In genomic region chr11:77982441-77982905, GRCm38 (mm10) we compare ENCODE assay signal across 8 mouse cellular contexts. TPM values are rescaled to one million over a fixed set of nuclear protein-coding genes. Genes with fewer than 3 reads are reported as not detected.
A peak's percentile ranks its signal among the peaks of the same experiment; 100 is the strongest.
DNase-seq lines count a peak whose midpoint lies in the region; ATAC-seq lines count a peak whose summit lies in the region.

Gene Phf12 (plus strand): TSS chr11:77982754.

- peaks cover 10% of the 10 kb centered on the region for H3K27me3 ChIP-seq in hindbrain, embryonic 12.5 days

- peak within 1 kb of the TSS; percentile 72 for H3K4me2 ChIP-seq in hindbrain, embryonic 12.5 days (replicated peaks)

- H3K4me1 ChIP-seq in hindbrain, embryonic 12.5 days: peaks cover 23% of the 10 kb centered on the region

- WGBS in hindbrain, embryonic 12.5 days: under 1% methylated on average over 61 of the region's 62 CpGs

- H3K27ac ChIP-seq in hindbrain, embryonic 12.5 days: peak within 1 kb of the TSS; percentile 96

- ATAC-seq in hindbrain, embryonic 12.5 days (ENCODE audit: low FRiP score): peak; percentile 88

- peaks cover 8% of the 10 kb centered on the region; the same call in 1 of the 2 replicates for H3K36me3 ChIP-seq in hindbrain, embryonic 12.5 days

- peak; percentile 100 for DNase-seq in NIH3T3 (ENCODE audit: low read depth)
- peak; percentile 99 to 100 for DNase-seq in cerebellum, postnatal 10 days
- DNase-seq in frontal cortex, postnatal 10 days (ENCODE audit: low spot score in 2 of 2): peak; percentile 100
- DNase-seq in layer of hippocampus, postnatal 14 days (ENCODE audit: low spot score in 2 of 2): peak; percentile 99 to 100
- DNase-seq in lung, postnatal 14 days: peak; percentile 99
- DNase-seq in retina, adult 2 months (ENCODE audit: low read depth, low spot score): peak; percentile 99
- DNase-seq in thymus, postnatal 36 days: peak; percentile 99 to 100

- H3K9ac ChIP-seq in hindbrain, embryonic 12.5 days: peak within 1 kb of the TSS; percentile 99

- no peaks in the 10 kb centered on the region for H3K9me3 ChIP-seq in hindbrain, embryonic 12.5 days (replicated peaks)

- peak within 1 kb of the TSS; percentile 100 for H3K4me3 ChIP-seq in hindbrain, embryonic 12.5 days

RNA-seq across cellular contexts. Expression of gene Phf12, which starts in this region (rescaled TPM):
- polyA plus RNA-seq in hindbrain, embryonic 12.5 days (2016; fragmentation: Nextera tagmentation; extraction: Ambion mirVana): 30.6 and 30.7 TPM in 2 replicates
- 10 to 100 TPM; 43.9 to 52.6 TPM for total RNA-seq in layer of hippocampus, postnatal 14 days (2021)

Comparison
In these comparisons a context has a peak if more than half of its experiments do, and no peak if none do; other contexts are left out.
1. Peak in every context shown above with its lines: DNase-seq, ATAC-seq, H3K4me3 ChIP-seq and H3K27ac ChIP-seq.